Mouse (Mus musculus) thymus, adult 2 months (tissue): ENCODE results near the gene Gm4216.
"Not testable (repeated sequence)": the region's sequence is repeated elsewhere in the genome, so short reads cannot be mapped to it uniquely, and the experiment has no call there.

Experiments
- CTCF ChIP-seq: fragments of 200-500 bp; IDR thresholded peaks from 2 replicates; pipeline ENCODE4 v1.5.1; 2012; ENCODE audit warnings: mild to moderate bottlenecking, control low read depth, low read length, moderate library complexity, borderline replicate concordance; ENCODE audit not compliant: control insufficient read depth, poor library complexity, insufficient read depth; ENCODE audit errors: extremely low read depth
- POLR2A ChIP-seq: fragments of 200-500 bp; IDR thresholded peaks from 2 replicates; pipeline ENCODE4 v1.6.1; 2012; ENCODE audit warnings: mild to moderate bottlenecking, low read length, control low read depth, moderate library complexity; ENCODE audit not compliant: control insufficient read depth, poor library complexity, insufficient read depth; ENCODE audit errors: extremely low read depth

DNA sequence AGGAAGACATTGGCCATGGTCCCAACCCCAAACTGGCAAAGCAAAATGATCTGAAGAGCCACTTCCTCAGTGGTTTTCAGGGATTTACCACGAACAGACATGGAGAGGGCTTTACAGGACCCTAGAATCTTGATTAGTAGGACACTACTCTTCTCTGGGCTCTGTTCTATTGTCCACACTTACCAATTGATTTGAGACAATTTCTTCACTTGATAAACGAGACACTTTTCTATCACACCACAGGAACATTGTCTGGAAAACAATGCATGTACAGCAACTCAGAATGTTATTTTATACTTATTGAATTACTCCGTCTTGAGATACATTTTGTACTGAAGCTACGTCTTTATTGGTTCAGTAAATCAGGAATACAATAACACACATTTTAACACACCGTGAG is 35.1 kb downstream of the Gm4216 start, which contains the start of gene Gm4214:
- not testable (repeated sequence) for TF ChIP-seq POLR2A, CTCF
